Mouse (Mus musculus) midbrain, embryonic 11.5 days (tissue): ENCODE measurements around the gene Hba-a1. TPM values are rescaled to one million over a fixed set of nuclear protein-coding genes. Genes with fewer than 3 reads are reported as not detected.

Experiments
- ATAC-seq: fragments of 200-750 bp; cut with Nextera tagmentation; 2 replicates; pipeline ENCODE4 v1.8.0; 2017; ENCODE audit warnings: moderate TSS enrichment, moderate library complexity; ENCODE audit not compliant: low FRiP score
- DNase-seq: peaks from one replicate; pipeline ENCODE4 v3.0.0; 2015; ENCODE audit warnings: low spot score; ENCODE audit errors: missing footprints
- H3K27ac ChIP-seq: fragments of 300-500 bp; sonication (generic); 2 replicates; pipeline ENCODE4 v1.5.1; 2014; ENCODE audit warnings: low read depth, low read length
- H3K27me3 ChIP-seq: fragments of 300-500 bp; sonication (generic); 2 replicates; pipeline ENCODE4 v1.6.1; 2014; ENCODE audit warnings: mild to moderate bottlenecking, low read length, moderate library complexity, mixed read lengths; ENCODE audit not compliant: control insufficient read depth, insufficient read depth
- H3K36me3 ChIP-seq: fragments of 300-500 bp; sonication (generic); 2 replicates; pipeline ENCODE4 v1.6.1; 2014; ENCODE audit warnings: mild to moderate bottlenecking, low read length, moderate library complexity, mixed read lengths; ENCODE audit not compliant: control insufficient read depth, insufficient read depth
- H3K4me1 ChIP-seq: fragments of 300-500 bp; sonication (generic); 2 replicates; pipeline ENCODE4 v1.6.1; 2014; ENCODE audit warnings: low read length; ENCODE audit not compliant: control insufficient read depth, insufficient read depth
- H3K4me2 ChIP-seq: fragments of 300-500 bp; sonication (generic); 2 replicates; pipeline ENCODE4 v1.6.1; 2014; ENCODE audit warnings: mild to moderate bottlenecking, moderate library complexity
- H3K4me3 ChIP-seq: fragments of 300-500 bp; sonication (generic); 2 replicates; pipeline ENCODE4 v1.5.1; 2014; ENCODE audit warnings: low read depth, low read length
- H3K9ac ChIP-seq: fragments of 300-500 bp; sonication (generic); 2 replicates; pipeline ENCODE4 v1.6.1; 2014; ENCODE audit warnings: low read length
- H3K9me3 ChIP-seq: fragments of 300-500 bp; sonication (generic); 2 replicates; pipeline ENCODE4 v1.6.1; 2016; ENCODE audit warnings: low read length; ENCODE audit not compliant: control insufficient read depth
- WGBS: fragments of 180-500 bp; shearing (Covaris S2); extraction: QIAGEN DNeasy Blood & Tissue Kit; methylation state at CpG from one replicate; pipeline ENCODE4 v1.1.7; 2014; 5-methylcytosine and 5-hydroxymethylcytosine counted together
- polyA plus RNA-seq: library from polyadenylated mRNA; unstranded; fragments of >200 nt; fragmentation: Nextera tagmentation; extraction: Ambion mirVana; gene quantifications from 2 replicates; pipeline ENCODE4 v1.2.1, GENCODE M21; 2014

Gene Hba-a1
- polyA plus RNA-seq, 1 experiment from 2014 or later, result 2,946 TPM

DNA sequence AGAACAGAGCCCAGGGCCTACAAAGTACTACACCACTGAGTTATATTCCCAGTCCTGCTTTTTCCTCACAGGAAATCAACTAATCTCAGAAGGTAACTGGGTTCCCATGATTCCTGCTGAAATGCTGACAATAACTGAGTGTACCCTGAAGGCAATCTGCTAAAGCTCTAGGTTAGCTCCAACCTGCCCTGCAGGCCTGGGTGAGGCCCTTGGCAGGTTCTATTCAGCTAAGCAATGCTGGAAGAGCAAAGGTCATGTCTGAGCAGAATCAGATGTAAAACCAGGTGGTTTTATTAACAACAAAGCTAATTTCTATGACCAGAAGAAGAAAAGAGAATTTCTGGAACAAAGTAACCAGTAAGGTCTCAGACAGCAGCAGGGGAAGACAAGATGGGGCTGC, 41.9 kb upstream of the Hba-a1 start:
- H3K27me3 ChIP-seq, result no peaks in the 10 kb centered on the region
- no peak overlapping the region for H3K4me3 ChIP-seq
- no peak for DNase-seq
- H3K27ac ChIP-seq, result no peak overlapping the region
- no peak overlapping the region for H3K4me2 ChIP-seq
- no peak overlapping the region for H3K9ac ChIP-seq
- no peak for ATAC-seq
- no peaks in the 10 kb centered on the region for H3K4me1 ChIP-seq
- no peaks in the 10 kb centered on the region; the same call in 1 of the 2 replicates for H3K36me3 ChIP-seq
- H3K9me3 ChIP-seq, result no peaks in the 10 kb centered on the region

DNA sequence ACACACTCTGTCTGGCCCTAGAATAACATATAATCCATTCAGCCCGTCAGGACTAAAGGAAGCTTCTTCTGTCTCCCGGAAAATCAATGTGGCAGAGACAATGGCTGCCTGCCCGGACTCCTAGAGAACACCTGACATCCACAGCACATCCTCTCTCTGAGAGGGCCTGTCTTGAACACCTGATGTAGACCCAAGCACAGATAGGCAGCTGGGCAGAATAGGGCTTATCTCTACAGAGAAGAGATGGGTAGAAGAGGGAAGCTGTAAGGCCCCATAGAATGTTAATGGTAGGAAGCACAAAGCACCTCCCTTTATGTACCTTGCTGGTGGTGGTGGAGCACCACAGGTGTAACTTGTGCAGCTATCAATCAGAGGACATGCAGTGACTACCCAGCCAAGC, 41.1 kb upstream of the Hba-a1 start:
- Histone ChIP-seq H3K27ac (no peak overlapping the region), H3K27me3 (no peaks in the 10 kb centered on the region), H3K36me3 (no peaks in the 10 kb centered on the region; the same call in 1 of the 2 replicates), H3K4me2 (no peak overlapping the region), H3K9me3 (no peaks in the 10 kb centered on the region), H3K9ac (no peak overlapping the region), H3K4me3 (no peak overlapping the region), H3K4me1 (no peaks in the 10 kb centered on the region)
- WGBS, result 81% methylated on average over 3 of the region's 3 CpGs
- no peak for DNase-seq
- no peak for ATAC-seq

DNA sequence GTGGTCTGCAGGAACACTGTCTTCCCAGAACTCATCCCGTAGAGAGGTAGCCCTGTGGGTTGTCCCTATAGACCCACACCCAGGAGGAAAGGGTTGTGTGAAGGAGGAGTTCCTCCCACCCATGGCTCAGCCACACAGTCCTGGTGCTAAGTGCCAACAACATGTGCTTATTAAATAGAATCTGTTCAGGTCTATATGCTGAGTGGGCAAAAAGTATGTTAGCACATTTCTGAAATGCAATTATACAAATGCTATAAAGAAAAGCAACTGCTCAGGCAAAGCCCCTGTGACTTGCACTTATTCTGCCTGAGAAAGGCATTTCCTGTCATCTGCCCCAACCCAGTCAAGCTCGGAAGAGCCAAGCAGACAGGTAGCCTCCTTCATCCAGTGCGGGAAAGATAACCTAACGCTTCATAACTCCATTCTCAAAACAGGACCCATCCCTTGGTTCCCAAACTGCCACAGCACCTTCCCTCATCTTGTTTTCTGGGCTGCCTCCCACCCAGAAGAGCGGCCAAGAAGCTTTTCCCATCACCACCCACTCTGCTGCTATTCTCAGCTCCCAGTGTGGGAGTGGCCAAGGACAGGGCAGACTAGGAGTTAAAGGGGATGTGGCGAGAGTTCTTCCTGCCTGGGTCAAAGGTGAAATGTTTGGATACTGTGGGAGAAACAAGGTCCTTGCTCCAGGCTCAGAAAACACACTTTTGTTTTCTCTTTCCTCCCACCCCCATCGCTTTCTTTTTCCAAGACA, 39.9 kb upstream of the Hba-a1 start:
- no peak for ATAC-seq
- WGBS, result 79% methylated on average over 7 of the region's 7 CpGs
- no peaks in the 10 kb centered on the region; the same call in 1 of the 2 replicates for H3K36me3 ChIP-seq
- no peak overlapping the region for H3K4me2 ChIP-seq
- H3K9ac ChIP-seq, result no peak overlapping the region
- H3K9me3 ChIP-seq, result no peaks in the 10 kb centered on the region
- H3K27me3 ChIP-seq, result no peaks in the 10 kb centered on the region
- no peaks in the 10 kb centered on the region for H3K4me1 ChIP-seq
- no peak for DNase-seq
- no peak overlapping the region for H3K27ac ChIP-seq
- no peak overlapping the region for H3K4me3 ChIP-seq

DNA sequence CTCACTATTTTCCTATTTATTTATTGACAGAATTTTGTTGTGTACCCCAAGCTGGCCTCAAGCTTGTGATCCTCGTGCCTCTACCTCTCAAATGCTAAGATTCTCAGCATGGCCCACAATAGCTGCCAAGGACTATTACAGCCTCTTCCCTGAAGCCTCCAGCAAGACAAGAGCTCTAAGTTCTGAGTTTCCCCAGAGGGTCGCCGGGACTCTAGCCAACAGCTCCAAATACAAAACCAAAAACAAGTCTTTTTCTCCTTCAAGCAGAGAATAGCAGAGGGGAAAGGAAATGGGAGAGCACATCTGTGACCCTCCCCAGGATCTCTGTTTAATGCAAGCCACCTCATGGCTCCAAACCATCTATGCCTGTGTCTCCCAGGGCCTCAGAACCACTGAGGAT, 39.2 kb upstream of the Hba-a1 start:
- Histone ChIP-seq H3K27me3 (no peaks in the 10 kb centered on the region), H3K4me1 (no peaks in the 10 kb centered on the region), H3K4me3 (no peak overlapping the region), H3K27ac (no peak overlapping the region), H3K9ac (no peak overlapping the region), H3K9me3 (no peaks in the 10 kb centered on the region), H3K4me2 (no peak overlapping the region), H3K36me3 (no peaks in the 10 kb centered on the region; the same call in 1 of the 2 replicates)
- no peak for ATAC-seq
- WGBS, result 85% methylated on average over 3 of the region's 3 CpGs
- no peak for DNase-seq

DNA sequence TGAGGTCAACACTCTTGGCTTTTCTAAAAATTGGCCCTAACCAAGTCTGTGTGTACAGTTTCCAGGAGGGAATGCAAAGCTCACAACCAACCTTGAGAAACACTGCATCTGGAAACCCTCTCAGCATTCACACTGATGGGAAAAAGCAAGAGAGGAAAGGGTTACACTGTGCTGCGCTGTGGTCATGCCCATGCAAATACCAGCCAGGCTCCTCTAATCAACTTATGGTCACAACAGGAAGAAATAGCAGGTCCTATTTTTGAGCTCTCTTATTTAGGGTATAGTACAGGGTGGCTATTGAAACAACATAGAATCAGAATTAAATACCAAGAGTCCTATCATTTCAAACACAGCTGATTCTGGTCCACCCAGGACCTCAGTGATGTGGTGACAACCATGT, 38.7 kb upstream of the Hba-a1 start:
- Histone ChIP-seq H3K36me3 (no peaks in the 10 kb centered on the region; the same call in 1 of the 2 replicates), H3K4me2 (no peak overlapping the region), H3K27me3 (no peaks in the 10 kb centered on the region), H3K27ac (no peak overlapping the region), H3K9ac (no peak overlapping the region), H3K9me3 (no peaks in the 10 kb centered on the region), H3K4me1 (no peaks in the 10 kb centered on the region), H3K4me3 (no peak overlapping the region)
- peak; percentile 75 for DNase-seq
- ATAC-seq, result no peak
- 94% methylated on average over 1 of the region's 1 CpGs for WGBS

DNA sequence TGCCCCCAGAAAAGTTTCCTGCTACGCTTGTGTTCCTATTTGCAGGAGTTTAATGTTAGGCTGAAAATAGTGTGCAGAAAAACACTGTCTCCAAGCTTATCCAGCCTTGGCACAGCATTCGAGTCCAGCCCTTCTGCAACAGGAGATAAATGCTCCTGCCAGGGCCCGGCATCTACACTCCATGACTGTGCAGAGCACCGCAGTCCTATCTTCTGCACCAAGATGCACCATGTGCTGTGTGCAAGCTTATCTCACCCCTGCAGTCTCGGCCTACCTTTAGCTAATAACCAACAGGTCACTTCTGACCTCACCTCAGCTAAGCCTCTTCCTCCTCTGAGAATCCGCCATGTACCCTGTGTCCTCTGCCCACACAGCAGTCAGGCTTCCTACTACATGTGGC, 37.7 kb upstream of the Hba-a1 start:
- H3K27ac ChIP-seq, result no peak overlapping the region
- no peaks in the 10 kb centered on the region for H3K27me3 ChIP-seq
- no peak for ATAC-seq
- no peak overlapping the region for H3K4me2 ChIP-seq
- no peaks in the 10 kb centered on the region for H3K9me3 ChIP-seq
- H3K36me3 ChIP-seq, result no peaks in the 10 kb centered on the region; the same call in 1 of the 2 replicates
- WGBS, result 92% methylated on average over 6 of the region's 6 CpGs
- no peak overlapping the region for H3K4me3 ChIP-seq
- DNase-seq, result no peak
- no peak overlapping the region for H3K9ac ChIP-seq
- no peaks in the 10 kb centered on the region for H3K4me1 ChIP-seq

DNA sequence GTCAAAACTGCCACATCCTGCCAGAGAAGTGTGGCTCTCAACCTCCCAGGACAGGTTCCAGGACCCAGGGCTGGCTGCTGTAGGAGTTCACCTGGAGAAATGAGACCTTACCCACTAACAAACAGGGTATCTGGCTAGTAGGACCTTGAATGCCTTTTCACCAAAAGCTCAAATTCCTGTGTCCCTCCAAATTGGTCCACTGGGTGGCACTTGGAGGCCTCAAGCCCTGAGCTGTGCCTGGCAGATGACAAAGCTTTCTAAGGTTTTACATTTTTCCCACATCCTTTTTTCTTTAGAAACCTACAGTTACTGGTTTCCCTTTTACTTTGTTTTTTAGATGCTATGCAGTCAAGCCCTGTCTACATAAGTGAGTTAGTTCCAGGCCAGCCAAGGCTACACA, 36.2 kb upstream of the Hba-a1 start:
- Histone ChIP-seq H3K9me3 (no peaks in the 10 kb centered on the region), H3K4me3 (no peak overlapping the region), H3K4me2 (no peak overlapping the region), H3K9ac (no peak overlapping the region), H3K36me3 (no peaks in the 10 kb centered on the region; the same call in 1 of the 2 replicates), H3K27me3 (no peaks in the 10 kb centered on the region), H3K27ac (no peak overlapping the region), H3K4me1 (no peaks in the 10 kb centered on the region)
- DNase-seq (no peak), ATAC-seq (no peak)

DNA sequence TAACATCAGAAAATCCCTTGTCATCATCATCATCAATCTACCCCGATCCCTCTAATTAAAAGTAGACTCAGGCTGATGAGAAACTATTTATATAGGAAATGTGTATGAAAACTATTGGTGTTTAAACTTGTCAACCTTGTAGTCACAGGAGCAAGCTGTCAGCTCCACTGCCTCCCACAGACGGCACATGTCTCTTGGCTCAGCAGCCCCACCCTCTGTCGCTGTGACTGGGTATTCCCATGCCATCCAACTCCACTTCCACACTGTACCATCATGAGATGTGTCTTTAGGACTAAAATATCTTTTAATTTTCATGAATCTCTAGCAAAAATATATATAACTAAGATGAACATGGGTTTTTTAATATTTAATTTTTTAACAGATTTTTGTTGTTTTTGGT, 35.0 kb upstream of the Hba-a1 start:
- Histone ChIP-seq H3K9me3 (no peaks in the 10 kb centered on the region), H3K36me3 (no peaks in the 10 kb centered on the region; the same call in 1 of the 2 replicates), H3K27me3 (no peaks in the 10 kb centered on the region), H3K4me1 (no peaks in the 10 kb centered on the region), H3K4me2 (no peak overlapping the region), H3K27ac (no peak overlapping the region), H3K9ac (no peak overlapping the region), H3K4me3 (no peak overlapping the region)
- ATAC-seq, result no peak
- DNase-seq, result no peak
- 90% methylated on average over 3 of the region's 3 CpGs for WGBS

DNA sequence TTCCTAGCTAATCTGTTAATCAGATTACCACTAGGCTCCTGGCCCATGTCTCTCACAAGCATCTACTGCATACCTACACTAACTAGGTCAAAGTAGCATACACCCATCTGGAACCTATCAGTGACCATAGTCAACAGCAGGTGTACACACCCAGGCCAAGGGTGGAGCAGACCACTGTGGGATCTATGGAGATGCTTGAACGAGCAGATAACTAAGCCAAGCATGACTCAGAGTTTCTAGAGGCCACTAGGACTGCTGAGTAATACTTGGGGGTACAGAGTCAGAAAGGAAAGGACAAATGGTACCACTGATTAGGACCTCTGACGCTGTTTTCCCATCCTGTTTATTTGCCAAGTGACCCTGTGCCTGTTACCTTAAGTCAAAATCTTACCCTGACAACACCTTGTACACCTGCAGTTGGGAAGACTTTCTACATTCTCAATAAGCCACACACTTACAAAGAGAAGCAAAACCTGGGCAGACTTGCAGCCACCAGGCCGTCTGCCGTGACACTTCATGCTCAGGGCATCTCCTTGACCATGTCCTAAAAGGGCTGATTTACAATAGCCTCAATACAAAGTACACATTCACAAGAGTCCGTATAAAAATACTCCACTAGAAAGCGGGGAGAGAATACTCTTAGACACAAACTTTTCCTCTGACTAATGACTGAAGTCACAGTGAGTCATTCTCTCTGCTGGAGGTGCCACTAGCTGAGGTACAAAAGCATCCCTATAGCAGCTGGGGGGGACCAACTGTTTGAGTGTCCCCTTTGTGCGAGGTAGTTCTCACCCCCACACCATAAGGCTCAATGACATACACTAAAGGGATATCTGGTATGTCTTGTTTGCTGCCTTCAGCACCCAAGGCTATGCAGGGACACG, 32.2 kb upstream of the Hba-a1 start:
- H3K9ac ChIP-seq, result no peak overlapping the region
- DNase-seq (no peak), ATAC-seq (peak; percentile 38; the same call in 1 of the 2 replicates)
- no peaks in the 10 kb centered on the region for H3K36me3 ChIP-seq
- H3K4me3 ChIP-seq, result no peak overlapping the region
- no peaks in the 10 kb centered on the region for H3K4me1 ChIP-seq
- H3K27ac ChIP-seq, result no peak overlapping the region
- H3K9me3 ChIP-seq, result no peaks in the 10 kb centered on the region
- H3K27me3 ChIP-seq, result no peaks in the 10 kb centered on the region
- H3K4me2 ChIP-seq, result no peak overlapping the region
- 88% methylated on average over 8 of the region's 8 CpGs for WGBS
